Mouse (Mus musculus): ENCODE measurements at regions not wholly inside any gene's neighbourhood (a gene's known extent, or its start where the extent isn't known, plus 50 kb on each side); places are given as distances from the start of the nearest gene placed in this dataset.

DNA sequence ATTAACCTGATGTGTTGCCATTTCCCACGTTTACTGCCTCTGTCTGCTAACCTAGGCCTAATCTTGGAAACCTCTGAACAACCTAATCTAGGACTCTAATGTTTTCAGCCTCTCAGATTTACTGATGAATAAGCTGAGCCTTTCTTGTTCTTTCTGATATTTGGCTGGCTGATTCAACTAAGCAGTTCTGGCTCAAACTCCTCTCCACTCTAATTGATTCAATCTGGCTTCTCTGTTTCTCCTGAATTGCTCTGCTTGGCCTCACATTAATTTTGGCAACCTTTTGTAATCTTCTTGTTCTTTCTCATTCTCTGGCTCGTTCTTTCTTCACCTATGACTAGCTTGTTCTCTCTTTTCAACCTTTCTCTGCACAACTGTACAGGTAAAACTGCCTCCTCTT, 1561.2 kb upstream of the Zeb2 start:
- DNase-seq (ENCODE audit: low spot score): no peak
- intact Hi-C loops (cut with DNase I): no loop called here

DNA sequence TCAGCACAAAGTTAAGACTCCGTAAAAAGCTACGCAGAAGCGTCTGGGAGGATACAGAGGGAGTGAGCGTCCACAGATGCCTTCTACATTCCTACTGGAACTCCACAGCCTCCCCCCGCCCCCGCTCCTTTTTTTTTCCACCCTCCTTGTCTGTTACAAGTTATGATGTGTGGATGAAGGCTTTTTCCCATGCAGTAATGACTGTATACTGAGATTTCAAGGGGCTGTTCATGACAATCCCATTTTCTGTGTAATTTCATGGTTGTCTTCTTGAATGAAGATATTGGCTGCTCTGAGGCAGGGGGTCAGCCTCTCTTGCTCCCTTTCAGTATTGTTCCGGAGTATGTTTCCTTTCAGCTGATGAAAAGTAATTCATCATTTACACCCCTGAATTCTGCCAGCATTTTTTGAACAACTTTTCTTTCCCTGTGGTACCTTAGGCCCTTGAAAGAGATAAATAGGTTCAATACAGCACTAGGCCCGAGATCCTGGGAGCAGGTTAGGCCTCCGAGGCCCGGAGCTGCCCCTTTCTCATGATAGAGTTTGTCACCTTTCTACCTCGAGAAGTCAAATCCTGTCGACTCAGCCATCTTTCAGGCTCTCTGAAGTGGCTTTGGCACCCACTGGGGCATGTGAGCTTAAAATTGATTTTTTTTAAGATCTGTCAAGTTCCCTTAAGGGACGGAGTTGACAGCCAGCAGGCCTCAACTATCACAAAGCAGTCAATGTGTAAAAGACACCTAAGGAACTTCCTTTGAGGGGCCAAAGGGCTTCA, 1552.5 kb upstream of the Zeb2 start:
- intact Hi-C loops (cut with DNase I): no loop called here
- DNase-seq (ENCODE audit: low spot score): no peak

DNA sequence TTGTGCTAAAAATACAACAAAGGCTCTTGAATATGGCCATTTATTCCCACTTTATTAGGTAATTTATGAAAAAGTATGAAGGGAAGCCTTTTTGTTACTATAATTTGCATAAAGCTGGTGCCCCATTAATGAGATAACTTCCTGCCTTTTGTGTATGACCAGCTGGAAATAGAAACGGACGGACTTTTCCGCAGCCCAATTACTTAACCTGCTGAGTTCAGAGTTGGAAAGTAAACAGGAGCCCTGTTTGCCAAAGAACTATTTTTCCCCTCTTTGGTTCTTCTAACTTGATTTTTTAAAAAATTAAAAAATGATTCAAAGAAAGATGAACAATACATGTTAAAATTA, 1549.8 kb upstream of the Zeb2 start:
- intact Hi-C loops (cut with DNase I): no loop called here
- DNase-seq (ENCODE audit: low spot score): no peak

DNA sequence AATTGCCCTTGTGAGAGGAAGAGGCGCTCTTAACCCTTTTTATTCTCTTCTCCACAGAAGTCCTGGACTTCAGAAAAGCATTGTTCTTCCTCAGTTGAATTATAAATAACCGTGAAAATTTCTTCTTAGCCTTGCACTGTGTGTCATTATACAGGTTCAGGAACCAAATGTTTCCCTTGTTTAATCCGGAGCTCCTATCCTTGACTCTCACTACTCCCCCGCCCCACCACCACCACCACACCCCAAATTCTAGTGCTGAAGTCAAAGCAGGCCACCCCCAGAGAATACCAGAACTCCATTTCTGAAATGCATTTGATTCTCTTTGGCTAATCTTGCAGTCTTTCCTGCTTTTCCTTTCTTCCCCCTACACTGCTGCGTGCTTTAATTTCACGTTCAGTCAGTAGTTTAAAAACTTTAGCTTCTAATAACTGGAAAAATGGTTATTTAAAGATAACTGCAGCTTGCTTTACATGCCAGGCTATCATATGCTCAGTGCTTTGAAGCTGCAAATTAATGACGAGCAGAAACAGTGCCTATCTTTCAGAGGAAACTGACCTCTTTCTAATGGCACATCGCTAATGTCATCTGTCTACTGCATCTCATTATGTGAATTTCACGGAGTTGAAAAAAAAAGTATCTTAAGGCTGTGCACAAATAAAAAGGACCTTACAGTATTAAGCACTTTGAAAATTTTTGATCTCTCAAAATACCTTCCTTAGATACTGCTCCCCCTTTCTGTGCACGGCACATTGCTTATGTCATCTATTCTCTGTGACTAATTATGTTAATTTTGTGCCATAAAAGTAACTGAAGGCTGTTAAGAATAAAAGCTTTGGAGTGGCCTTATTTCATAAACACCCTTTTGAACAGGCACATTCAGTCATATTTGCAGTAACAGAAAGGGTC, 1549.1 kb upstream of the Zeb2 start:
- no peak for DNase-seq (ENCODE audit: low spot score)
- intact Hi-C loops (cut with DNase I): no loop called here

DNA sequence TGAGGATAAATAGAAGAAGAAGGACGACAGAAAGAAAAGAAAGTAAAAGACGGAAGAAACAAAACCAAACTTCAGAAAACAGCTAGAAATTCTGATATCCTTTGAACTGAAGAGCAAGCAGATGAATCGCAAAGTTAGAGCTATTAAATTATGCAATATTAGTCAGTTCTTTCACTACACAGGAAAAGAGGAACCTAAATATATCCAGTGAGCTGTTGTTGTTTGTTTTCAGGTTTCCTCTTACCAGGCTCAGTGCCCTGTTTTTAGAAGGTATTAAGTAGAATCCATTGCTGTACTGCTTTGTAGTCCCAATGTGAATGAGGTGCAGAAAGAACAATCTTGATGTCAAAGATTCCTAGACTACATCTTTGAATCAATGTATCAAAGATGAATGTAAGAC, 1544.7 kb upstream of the Zeb2 start:
- no peak for DNase-seq (ENCODE audit: low spot score)
- intact Hi-C loops (cut with DNase I): no loop called here

DNA sequence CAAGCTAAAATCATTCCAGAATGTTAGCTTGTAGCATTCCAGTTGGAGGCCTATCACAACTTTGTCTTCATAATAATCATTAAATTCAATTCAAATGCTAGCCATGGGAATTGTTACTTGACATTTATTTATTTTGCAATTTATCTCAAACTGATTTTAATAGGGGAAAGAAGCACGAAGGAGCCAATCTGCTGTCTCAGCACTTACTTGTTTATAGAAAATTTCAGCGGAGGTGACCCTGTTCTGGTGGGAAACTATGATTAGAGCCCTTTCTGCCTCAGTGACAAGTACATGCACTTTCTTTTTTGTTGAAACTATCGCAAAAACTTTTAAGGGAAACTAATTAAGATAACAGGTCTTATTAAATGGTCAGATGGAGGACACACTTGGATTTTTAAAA, 1543.4 kb upstream of the Zeb2 start:
- intact Hi-C loops (cut with DNase I): no loop called here
- DNase-seq (ENCODE audit: low spot score): no peak

DNA sequence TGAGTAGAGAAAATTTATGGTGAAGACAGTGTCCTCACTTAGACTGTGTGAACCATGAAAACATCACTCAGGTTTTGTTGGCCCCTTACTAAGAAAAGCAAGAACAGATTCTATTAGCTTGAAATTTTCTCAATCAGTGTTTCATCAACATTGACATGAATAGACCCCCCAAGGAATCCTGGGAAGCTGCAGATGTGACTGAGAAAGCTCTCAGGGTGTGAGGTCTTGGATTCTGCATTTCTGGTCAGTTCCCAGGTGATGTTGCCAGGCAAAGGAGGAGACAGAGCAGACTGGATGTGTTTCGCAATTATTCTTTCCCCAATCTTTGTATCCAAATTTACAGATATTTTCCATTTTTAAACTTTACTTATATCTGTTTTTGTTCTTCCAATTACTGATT, 1538.1 kb upstream of the Zeb2 start:
- no peak for DNase-seq (ENCODE audit: low spot score)
- intact Hi-C loops (cut with DNase I): no loop called here

DNA sequence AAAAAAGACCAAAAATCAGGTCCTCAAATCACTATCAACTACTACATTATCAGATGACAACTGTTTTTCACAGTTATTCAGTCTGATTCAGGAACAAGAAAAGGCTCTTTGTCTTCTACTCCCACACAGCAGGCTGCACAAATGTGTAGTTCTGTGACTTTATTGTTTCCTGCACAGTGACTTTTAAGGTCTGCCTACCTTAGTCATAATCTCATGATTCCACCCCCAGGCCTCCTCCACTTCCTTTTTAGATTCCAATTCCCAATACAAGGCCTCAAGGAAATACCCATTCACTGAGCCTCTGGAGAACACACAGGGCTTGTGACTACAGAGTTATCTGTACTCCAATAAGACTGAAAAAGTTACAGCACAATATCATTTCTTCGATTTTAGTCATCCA, 1535.4 kb upstream of the Zeb2 start:
- intact Hi-C loops (cut with DNase I): no loop called here
- DNase-seq (ENCODE audit: low spot score): no peak

DNA sequence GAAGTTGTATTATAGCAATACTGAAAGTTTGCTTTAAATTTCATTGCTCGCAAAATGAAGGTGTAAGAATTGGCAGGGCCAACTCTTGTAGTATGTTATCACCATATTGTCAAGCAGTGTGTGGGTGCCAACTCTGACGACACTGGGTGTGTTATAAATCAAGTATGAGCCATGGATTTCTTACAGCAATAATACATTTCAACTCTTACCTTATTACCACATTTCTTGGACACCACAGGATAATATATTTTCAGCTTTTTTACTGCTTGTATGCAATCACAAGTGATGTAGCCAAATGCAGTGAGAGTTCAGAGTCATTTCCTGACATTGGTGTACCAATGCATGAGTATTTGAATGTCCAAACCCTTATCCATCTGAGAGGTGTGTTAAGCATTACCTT, 1529.2 kb upstream of the Zeb2 start:
- DNase-seq (ENCODE audit: low spot score): no peak
- intact Hi-C loops (cut with DNase I): no loop called here

DNA sequence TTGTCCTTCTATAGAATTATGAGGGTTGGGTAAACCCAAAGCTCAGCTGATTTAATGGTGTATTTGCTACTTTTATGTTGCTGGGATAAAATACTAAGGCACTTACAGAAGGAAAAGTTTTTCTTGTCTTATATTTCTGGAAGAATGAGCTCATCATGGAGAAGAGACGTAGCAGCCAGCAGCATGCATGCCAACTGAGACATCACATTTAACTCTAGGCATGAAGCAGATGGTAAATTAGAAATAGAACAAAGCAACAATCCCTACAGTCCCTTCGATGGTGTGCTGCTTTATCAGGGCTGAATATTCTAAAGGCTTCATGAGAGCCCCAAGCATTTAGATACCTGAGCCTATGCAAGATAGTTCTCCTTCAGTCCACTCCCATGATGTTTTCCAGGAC, 1492.0 kb upstream of the Zeb2 start:
- intact Hi-C loops (cut with DNase I): no loop called here
- no peak for DNase-seq (ENCODE audit: low spot score)

DNA sequence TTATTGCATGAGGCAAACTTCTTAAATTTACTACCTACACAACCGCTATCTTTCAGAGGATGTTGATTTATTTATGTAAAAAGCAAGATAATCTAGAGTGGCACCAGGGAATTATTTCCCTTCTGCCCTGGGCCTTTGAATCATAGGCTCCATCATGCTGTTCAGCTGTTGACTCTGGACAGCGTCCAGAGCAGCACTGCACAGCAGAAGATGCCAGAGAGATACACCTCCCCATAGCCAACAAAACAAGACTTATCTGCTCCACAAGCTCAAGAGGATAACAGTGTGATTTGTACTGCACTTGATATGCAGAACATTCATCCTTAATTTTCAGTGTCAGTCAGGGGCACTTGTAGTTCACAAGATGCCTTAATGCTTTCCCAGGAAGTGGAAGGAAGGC, 1464.6 kb upstream of the Zeb2 start:
- intact Hi-C loops (cut with DNase I): no loop called here
- DNase-seq (ENCODE audit: low spot score): no peak

DNA sequence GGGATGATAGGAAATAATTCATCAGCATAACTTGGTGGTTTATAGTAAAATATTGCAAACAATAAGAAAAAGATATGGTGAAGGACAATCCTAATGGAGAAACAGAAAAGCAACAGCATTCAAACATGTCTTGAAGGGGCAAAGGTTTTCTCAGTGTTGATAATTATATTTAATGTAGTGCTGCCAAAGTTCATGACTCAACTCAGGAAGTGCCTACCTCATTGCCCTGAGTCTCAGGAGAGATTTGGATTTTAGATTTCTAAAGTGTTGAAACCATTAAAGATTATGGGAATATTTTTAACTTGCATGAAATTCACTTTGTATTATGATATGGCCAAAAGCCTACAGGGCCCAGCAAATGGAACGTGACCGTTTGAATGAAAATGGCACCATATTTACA, 1453.2 kb upstream of the Zeb2 start:
- no peak for DNase-seq (ENCODE audit: low spot score)
- intact Hi-C loops (cut with DNase I): no loop called here

DNA sequence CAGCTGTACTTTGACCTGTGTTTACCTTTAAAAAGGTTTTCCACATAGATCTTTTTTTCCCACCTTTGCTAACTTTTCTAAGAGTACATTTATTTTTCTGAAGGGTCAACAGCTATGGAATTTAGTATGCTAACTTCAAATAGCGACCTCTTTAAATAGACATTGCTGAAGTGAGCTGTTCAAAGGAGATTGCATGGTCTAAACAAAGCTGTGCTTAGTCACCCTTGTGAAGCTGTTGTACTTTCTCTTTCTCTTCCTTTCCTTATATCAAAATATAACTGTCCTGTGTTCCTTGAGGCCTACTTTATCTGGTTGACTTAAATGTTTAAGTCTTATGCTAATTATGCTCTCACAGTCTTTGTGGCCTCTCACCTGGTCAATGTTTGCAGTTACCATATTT, 1416.2 kb upstream of the Zeb2 start:
- intact Hi-C loops (cut with DNase I): no loop called here
- DNase-seq (ENCODE audit: low spot score): no peak

DNA sequence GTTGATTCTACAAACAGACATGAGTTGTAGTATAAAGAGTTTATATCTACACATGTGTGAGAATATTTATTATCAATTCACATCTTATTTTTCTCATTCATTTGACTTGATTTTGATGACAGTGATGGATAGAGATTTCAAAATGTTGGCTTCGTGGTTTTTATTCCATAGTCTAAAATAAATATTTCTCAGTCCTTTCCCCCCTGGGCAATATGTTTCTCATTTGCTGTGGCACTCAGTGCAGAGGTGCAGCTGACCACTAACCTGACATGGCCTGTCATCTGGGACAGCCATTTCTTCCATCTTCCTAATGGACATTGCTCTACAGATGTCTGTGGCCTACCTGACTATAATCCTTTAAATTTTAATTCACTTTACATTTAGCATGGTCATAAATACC, 1413.5 kb upstream of the Zeb2 start:
- intact Hi-C loops (cut with DNase I): no loop called here
- DNase-seq (ENCODE audit: low spot score): no peak

DNA sequence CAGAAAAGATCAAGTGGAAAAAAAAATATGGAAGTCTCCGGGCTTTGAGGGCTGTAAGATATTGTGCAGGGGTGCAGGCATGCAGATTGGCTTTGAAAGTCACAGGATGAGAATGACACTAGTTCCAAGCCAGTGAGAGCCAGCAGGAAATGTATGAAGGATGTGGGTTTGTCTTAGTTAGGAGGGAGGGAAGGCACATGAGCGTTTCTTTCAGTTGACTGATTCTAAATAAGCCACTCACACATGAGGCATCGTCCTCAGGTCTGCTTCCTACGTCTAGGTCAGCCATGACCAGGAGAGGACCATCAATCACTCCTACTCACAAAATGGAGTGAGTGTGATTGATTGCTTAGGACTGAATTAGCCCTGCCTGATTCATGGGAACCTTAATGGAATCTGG, 1408.0 kb upstream of the Zeb2 start:
- intact Hi-C loops (cut with DNase I): no loop called here
- no peak for DNase-seq (ENCODE audit: low spot score)

DNA sequence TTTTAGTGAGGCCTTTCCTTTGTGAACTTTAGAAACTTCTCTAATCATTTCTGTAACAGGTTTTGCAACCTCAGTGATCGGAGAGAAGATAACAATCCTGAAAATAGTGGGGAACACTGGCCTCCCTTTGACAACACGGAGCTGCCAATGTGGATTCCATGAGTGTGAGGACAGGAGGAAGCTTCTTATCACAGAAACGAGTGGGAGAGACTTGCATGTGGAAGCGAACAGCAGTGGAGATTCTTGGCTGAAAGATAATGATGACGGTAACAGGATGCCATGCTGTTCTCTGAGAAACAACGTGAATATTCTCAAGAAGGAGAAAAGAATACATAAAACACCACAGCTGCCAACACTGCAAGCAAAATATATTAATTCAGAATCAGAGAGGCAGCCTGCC, 1407.4 kb upstream of the Zeb2 start:
- intact Hi-C loops (cut with DNase I): no loop called here
- DNase-seq (ENCODE audit: low spot score): no peak

DNA sequence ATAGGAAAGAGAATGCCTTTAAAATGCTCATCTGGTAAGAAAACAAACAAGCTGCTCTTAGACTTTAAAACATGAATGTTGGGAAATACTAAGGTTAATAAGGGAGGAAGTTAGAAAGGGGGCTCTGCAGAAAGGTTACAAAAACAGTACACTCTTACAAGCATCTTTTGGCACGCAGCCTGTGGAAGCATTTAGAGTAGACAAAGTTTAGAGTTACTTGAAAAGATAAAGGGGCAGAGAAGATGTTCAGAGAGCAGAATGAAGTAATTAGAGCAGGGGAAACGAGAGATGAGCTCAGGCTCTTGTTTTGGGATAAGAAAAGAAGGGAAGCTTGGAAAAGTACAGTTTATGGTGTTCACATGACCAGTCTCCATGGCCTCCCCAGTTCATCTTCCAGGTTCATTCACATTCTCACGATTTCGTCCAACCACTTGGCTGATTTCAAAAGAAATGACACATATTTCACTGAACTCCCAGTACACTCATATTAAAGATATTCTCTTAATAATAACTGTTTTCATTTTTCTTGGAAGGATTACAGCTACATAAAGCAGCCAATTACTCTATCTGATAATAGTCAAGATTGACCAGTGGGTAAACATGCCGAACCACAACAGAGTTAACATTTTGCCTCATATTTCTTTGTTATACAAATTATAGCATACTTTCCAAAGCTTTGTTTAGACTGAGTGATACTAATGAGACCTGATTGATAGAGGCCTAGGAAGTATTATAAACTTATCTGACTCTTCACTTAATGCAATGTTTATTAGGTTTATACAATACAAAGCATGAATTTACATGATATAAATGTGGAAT, 1404.2 kb upstream of the Zeb2 start:
- intact Hi-C loops (cut with DNase I): no loop called here
- no peak for DNase-seq (ENCODE audit: low spot score)

DNA sequence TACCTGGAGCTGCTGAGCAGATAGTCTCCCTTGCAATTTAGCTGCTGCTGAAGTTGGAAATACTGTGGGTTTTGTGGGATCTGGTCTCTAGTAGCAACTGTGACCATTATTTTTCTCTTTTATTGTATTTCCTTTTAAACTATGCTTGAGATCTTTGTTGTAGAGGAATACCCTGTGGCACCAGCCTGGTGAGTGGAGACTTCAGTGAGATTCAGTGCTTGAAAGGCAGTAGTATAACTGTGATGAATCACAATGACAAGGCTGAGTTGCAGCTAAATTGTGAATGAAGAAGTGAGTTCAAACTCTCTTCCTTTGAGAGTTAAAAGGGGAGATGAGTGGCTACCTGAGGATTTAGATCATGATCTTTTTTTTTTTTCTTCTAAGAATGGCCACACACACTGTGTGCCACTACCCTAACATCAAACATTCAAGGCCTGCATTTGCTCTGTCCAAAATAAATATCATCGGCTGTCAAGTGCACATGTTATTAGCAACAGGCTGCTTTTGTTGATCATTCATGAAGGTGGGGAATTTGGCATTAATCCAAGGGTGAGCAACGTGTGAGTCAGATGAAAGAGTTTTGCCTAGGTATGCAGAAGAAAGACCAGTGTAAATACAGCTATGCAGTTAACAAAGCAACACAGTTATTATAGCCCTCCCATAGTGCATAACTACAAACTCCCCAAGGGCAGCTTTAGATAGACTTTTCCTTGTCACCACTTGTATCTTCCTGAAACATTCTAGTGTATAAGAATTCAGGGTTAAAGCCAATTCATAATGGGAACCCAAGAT, 1395.2 kb upstream of the Zeb2 start:
- intact Hi-C loops (cut with DNase I): no loop called here
- DNase-seq (ENCODE audit: low spot score): no peak

DNA sequence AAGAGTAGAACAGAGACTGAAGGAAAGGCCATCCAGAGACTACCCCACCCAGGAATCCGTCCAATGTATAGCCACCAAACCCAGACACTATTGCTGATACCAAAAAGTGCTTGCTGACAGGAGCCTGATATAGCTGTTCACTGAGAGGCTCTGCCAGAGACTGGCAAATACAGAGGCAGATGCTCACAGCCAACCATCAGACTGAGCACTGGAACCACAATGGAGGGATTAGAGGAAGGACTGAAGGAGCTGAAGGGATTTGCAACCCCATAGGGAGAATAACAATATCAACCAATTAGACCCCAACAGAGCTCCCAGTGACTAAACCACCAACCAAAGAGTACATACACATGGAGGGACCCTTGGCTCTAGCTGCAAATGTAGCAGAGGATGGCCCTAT, 1389.8 kb upstream of the Zeb2 start:
- no peak for DNase-seq (ENCODE audit: low spot score)
- intact Hi-C loops (cut with DNase I): no loop called here

DNA sequence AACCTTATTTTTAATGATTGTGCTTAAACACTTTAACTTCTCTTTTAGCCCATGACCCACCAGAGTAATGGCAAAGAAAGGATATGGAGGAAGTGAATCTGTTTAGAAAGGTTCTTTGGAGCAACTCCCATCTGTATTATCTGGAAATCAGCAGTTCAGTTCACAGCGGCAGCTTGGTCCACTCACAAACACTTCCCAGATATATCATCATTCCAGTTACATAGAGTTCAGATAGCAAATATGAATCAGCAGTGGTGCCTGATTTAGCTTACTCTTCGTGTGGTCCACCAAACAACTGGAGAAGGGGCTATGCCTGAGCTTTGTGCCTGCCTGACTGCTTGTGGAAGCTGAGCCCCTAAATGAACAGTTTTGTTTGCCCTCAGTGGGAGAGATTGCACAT, 1385.9 kb upstream of the Zeb2 start:
- DNase-seq (ENCODE audit: low spot score): no peak
- intact Hi-C loops (cut with DNase I): no loop called here
